11 mouse cellular contexts compared by ENCODE assay signal in genomic region chr7:83811916-83812315, GRCm38 (mm10). TPM values are rescaled to one million over a fixed set of nuclear protein-coding genes. Genes with fewer than 3 reads are reported as not detected.
DNase-seq lines count a peak whose midpoint lies in the region; ATAC-seq and TF ChIP-seq lines count a peak whose summit lies in the region.
"Had no signal": no experiment of that assay in that cellular context is flagged by ENCODE, and none has a peak within 500 bp of the region (broad histone marks: within the 10 kb centered on the region; RNA-seq: fewer than 3 reads in every experiment).

No protein-coding gene starts in this region.

- H3K9me3 ChIP-seq in lung, embryonic 14.5 days (ENCODE audit: low read depth, low read length) = no peaks in the 10 kb centered on the region
- H3K9me3 ChIP-seq in kidney, embryonic 15.5 days (replicated peaks) = no peaks in the 10 kb centered on the region

- 46% methylated on average over 8 of the region's 8 CpGs for WGBS in lung, embryonic 14.5 days
- 71% methylated on average over 8 of the region's 8 CpGs for WGBS in kidney, embryonic 15.5 days

- H3K36me3 ChIP-seq in lung, embryonic 14.5 days (ENCODE audit: insufficient read depth) = no peaks in the 10 kb centered on the region
- H3K36me3 ChIP-seq in kidney, embryonic 15.5 days = no peaks in the 10 kb centered on the region

- H3K4me1 ChIP-seq in lung, embryonic 14.5 days (ENCODE audit: insufficient read depth) = peaks cover 43% of the 10 kb centered on the region
- H3K4me1 ChIP-seq in kidney, embryonic 15.5 days = peaks cover 54% of the 10 kb centered on the region

- H3K9ac ChIP-seq in lung, embryonic 14.5 days = no peak overlapping the region
- H3K9ac ChIP-seq in kidney, embryonic 15.5 days = no peak overlapping the region

- no peak for TF ChIP-seq CTCF in lung, embryonic 14.5 days (IDR thresholded peaks at IDR 0.05; ENCODE audit: low read depth)

- DNase-seq in frontal cortex, postnatal 10 days (ENCODE audit: low spot score in 2 of 2) = no peak
- DNase-seq in lung, embryonic 14.5 days = peak; percentile 66
- no peak for DNase-seq in lung, postnatal 14 days
- peak; percentile 13 for DNase-seq in skeletal muscle tissue, adult 2 months (ENCODE audit: low read depth, low spot score)
- no peak for DNase-seq in gastrocnemius, postnatal 25 days
- no peak for DNase-seq in urinary bladder, postnatal 25 days (ENCODE audit: low spot score)

- H3K27me3 ChIP-seq in lung, embryonic 14.5 days (ENCODE audit: insufficient read depth, low read length) = no peaks in the 10 kb centered on the region
- H3K27me3 ChIP-seq in kidney, embryonic 15.5 days = no peaks in the 10 kb centered on the region

- H3K4me3 ChIP-seq in lung, embryonic 14.5 days (ENCODE audit: low read depth, low read length) = no peak overlapping the region
- H3K4me3 ChIP-seq in kidney, embryonic 15.5 days (replicated peaks) = no peak overlapping the region

- peak overlapping the region; percentile 97; the same call in 1 of the 2 replicates for H3K27ac ChIP-seq in lung, embryonic 14.5 days (ENCODE audit: low read depth)
- H3K27ac ChIP-seq in kidney, embryonic 15.5 days = peak overlapping the region; percentile 49; the same call in 1 of the 2 replicates
- H3K27ac ChIP-seq: macrophage had no signal

- 0 out of 2 replicates have a peak, but pooled peaks have one; percentile 10 for ATAC-seq in frontal cortex, adult (ENCODE audit: low TSS enrichment)
- ATAC-seq in lung, embryonic 14.5 days (ENCODE audit: insufficient read depth) = no peak
- no peak for ATAC-seq in kidney, embryonic 15.5 days (replicated peaks; ENCODE audit: low FRiP score)
- ATAC-seq: forebrain, embryonic 16.5 days; hindbrain, embryonic 16.5 days had no signal

- H3K4me2 ChIP-seq in lung, embryonic 14.5 days = no peak overlapping the region
- no peak overlapping the region for H3K4me2 ChIP-seq in kidney, embryonic 15.5 days

RNA-seq across cellular contexts. Expression of gene Cfap161, which starts 17.2 kb away (rescaled TPM):
- 0.13 and 0.22 TPM in 2 replicates for polyA plus RNA-seq in lung, embryonic 14.5 days (2014; fragmentation: Nextera tagmentation; extraction: Ambion mirVana)
- polyA plus RNA-seq in kidney, embryonic 15.5 days (2015; fragmentation: Nextera tagmentation; extraction: Ambion mirVana) = 0.17 TPM in 1 of 2 replicates, not detected in the other
- total RNA-seq in gastrocnemius, postnatal 25 days (2021) = not detected

Comparison
In these comparisons a context has a peak if more than half of its experiments do, and no peak if none do; other contexts are left out.
1. DNase-seq: peak in lung, embryonic 14.5 days (single experiment) and skeletal muscle tissue, adult 2 months (single experiment); none in frontal cortex, postnatal 10 days (0 of 2), lung, postnatal 14 days (single experiment), gastrocnemius, postnatal 25 days (single experiment) and urinary bladder, postnatal 25 days (single experiment).